Mouse (Mus musculus) forebrain, embryonic 16.5 days (tissue): ENCODE measurements at regions not wholly inside any gene's neighbourhood (a gene's known extent, or its start where the extent isn't known, plus 50 kb on each side); places are given as distances from the start of the nearest gene placed in this dataset.

Source experiments
- ATAC-seq: fragments of 200-750 bp; cut with Nextera tagmentation; 2 replicates; pipeline ENCODE4 v1.8.0; 2017; ENCODE audit warnings: mild to moderate bottlenecking, moderate library complexity
- H3K27ac ChIP-seq: fragments of 300-500 bp; sonication (generic); 2 replicates; pipeline ENCODE4 v1.5.1; 2014; ENCODE audit warnings: low read length, control low read depth
- H3K27me3 ChIP-seq: fragments of 300-500 bp; sonication (generic); replicated peaks from 2 replicates; pipeline ENCODE4 v1.6.1; 2014; ENCODE audit warnings: low read length; ENCODE audit not compliant: control insufficient read depth, insufficient read depth
- H3K36me3 ChIP-seq: fragments of 300-500 bp; sonication (generic); 2 replicates; pipeline ENCODE4 v1.6.1; 2014; ENCODE audit not compliant: control insufficient read depth, insufficient read depth
- H3K4me1 ChIP-seq: fragments of 300-500 bp; sonication (generic); replicated peaks from 2 replicates; pipeline ENCODE4 v1.6.1; 2014; ENCODE audit warnings: low read length; ENCODE audit not compliant: control insufficient read depth, insufficient read depth
- H3K4me2 ChIP-seq: fragments of 300-500 bp; sonication (generic); 2 replicates; pipeline ENCODE4 v1.6.1; 2014; ENCODE audit warnings: mild to moderate bottlenecking, low read length, control low read depth
- H3K4me3 ChIP-seq: fragments of 300-500 bp; sonication (generic); replicated peaks from 2 replicates; pipeline ENCODE4 v1.5.1; 2014; ENCODE audit warnings: mild to moderate bottlenecking, low read length, control low read depth
- H3K9ac ChIP-seq: fragments of 300-500 bp; sonication (generic); replicated peaks from 2 replicates; pipeline ENCODE4 v1.6.1; 2014; ENCODE audit warnings: low read depth, low read length, control low read depth
- H3K9me3 ChIP-seq: fragments of 300-500 bp; sonication (generic); 2 replicates; pipeline ENCODE4 v1.6.1; 2016; ENCODE audit warnings: low read length; ENCODE audit not compliant: control insufficient read depth
- whole genome bisulfite sequencing: fragments of 180-500 bp; shearing (Covaris S2); extraction: QIAGEN DNeasy Blood & Tissue Kit; methylation state at CpG from one replicate; pipeline ENCODE4 v1.1.7; 2014; 5-methylcytosine and 5-hydroxymethylcytosine counted together

GRCm38 (mm10) chr4:89459346-89459666 is 148.5 kb upstream of the Cdkn2b start:
- no peak overlapping the region for H3K27ac ChIP-seq
- H3K9me3 ChIP-seq, result no peaks in the 10 kb centered on the region
- H3K9ac ChIP-seq, result no peak overlapping the region
- no peaks in the 10 kb centered on the region for H3K27me3 ChIP-seq
- no peaks in the 10 kb centered on the region for H3K4me1 ChIP-seq
- H3K4me2 ChIP-seq, result no peak overlapping the region
- no peak for ATAC-seq
- no peaks in the 10 kb centered on the region for H3K36me3 ChIP-seq
- no peak overlapping the region for H3K4me3 ChIP-seq
- WGBS, result 82% methylated on average over 1 of the region's 1 CpGs

DNA sequence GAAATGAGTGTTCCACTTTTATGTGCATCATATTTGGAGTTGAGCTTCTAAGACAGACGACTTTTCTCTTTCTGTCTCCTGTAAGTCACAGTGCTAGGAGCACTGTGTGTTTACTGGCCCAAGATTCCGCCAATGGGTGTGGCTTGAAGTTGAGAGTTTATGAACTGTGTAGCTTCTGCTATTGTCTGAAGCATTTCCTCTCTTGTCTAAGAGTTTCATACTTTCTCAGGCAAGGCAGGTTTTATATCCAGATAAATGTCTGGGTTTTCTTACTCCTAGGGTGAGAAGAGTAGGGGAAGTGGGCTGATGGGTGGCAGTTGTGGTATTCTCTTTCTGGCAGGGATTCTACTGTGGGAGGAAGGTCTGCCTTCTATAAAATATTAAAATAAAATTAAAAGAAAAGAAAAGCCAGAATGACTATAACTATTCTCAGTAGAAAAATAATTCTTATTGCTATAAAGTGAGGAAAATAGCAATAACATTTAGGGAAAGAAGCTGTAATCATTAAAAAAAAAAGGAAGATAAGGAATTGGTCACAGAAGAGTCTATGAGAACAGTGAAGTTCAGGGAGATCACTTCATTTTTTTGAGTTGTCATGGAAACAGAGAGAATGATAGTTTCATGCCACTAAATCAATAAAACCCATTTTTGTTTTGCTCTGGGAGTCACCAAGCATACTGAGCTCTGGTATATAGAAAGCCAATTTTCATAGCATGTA is 147.9 kb upstream of the Cdkn2b start:
- Histone ChIP-seq H3K4me2 (no peak overlapping the region), H3K9ac (no peak overlapping the region), H3K9me3 (no peaks in the 10 kb centered on the region), H3K27me3 (no peaks in the 10 kb centered on the region), H3K4me1 (no peaks in the 10 kb centered on the region), H3K36me3 (no peaks in the 10 kb centered on the region), H3K27ac (no peak overlapping the region), H3K4me3 (no peak overlapping the region)
- 79% methylated on average over 2 of the region's 2 CpGs for WGBS
- ATAC-seq, result no peak

DNA sequence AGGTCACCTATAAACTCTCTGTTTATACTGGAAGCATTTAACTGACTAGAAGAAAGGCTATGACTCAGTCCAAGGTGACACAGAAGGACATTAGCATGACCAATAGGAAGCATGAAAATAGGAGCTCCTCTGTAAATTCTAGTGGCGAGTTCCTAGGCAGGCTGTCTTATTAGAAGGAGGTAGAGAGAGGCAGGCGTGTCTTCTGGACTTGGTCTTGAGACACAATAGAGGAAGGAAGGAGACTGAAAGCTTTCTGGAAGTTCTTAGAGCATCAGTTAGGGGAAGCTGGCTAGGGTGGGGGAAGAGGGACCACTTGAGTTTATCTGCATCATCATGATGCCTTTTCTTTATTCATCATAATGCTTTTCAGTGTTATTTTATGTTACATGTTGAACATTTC is 147.0 kb upstream of the Cdkn2b start:
- Histone ChIP-seq H3K4me3 (no peak overlapping the region), H3K9me3 (no peaks in the 10 kb centered on the region), H3K4me1 (no peaks in the 10 kb centered on the region), H3K36me3 (no peaks in the 10 kb centered on the region), H3K4me2 (no peak overlapping the region), H3K27ac (no peak overlapping the region), H3K27me3 (no peaks in the 10 kb centered on the region), H3K9ac (no peak overlapping the region)
- no peak for ATAC-seq
- 87% methylated on average over 2 of the region's 2 CpGs for WGBS

DNA sequence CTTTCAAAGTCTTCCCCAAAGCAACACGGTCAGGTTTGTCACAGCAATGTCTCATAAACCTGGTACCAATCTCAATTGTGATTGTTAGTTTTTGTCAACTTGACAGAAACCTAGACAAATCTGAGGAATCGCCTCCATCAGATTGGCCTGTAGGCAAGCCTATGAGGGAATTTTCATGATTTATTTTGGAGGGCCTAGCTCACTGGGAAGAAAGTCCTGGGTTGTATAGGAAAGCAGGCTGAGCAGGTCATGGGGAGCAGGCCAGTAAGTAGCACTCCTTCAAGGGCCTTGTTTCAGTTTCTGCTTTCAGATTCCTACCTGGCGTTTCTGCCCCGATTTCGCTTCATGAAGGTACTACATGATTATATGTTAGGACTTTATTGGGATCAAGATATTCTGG is 144.1 kb upstream of the Cdkn2b start:
- Histone ChIP-seq H3K27ac (no peak overlapping the region), H3K36me3 (no peaks in the 10 kb centered on the region), H3K4me1 (no peaks in the 10 kb centered on the region), H3K27me3 (no peaks in the 10 kb centered on the region), H3K4me2 (no peak overlapping the region), H3K9ac (no peak overlapping the region), H3K4me3 (no peak overlapping the region), H3K9me3 (no peaks in the 10 kb centered on the region)
- WGBS, result 94% methylated on average over 5 of the region's 5 CpGs
- no peak for ATAC-seq

- ATAC-seq, result no peak
- no peak overlapping the region for H3K4me2 ChIP-seq
Observed at GRCm38 (mm10) chr4:89453051-89453450, 142.2 kb upstream of the Cdkn2b start.

GRCm38 (mm10) chr4:89451741-89452140 is 140.9 kb upstream of the Cdkn2b start:
- Histone ChIP-seq H3K27me3 (no peaks in the 10 kb centered on the region), H3K4me1 (no peaks in the 10 kb centered on the region), H3K4me2 (no peak overlapping the region), H3K9ac (no peak overlapping the region), H3K36me3 (no peaks in the 10 kb centered on the region), H3K4me3 (no peak overlapping the region), H3K27ac (no peak overlapping the region), H3K9me3 (no peaks in the 10 kb centered on the region)
- ATAC-seq, result no peak
- 70% methylated on average over 2 of the region's 2 CpGs for WGBS

More at GRCm38 (mm10) chr4:89453051-89453450, 142.2 kb upstream of the Cdkn2b start:
- no peaks in the 10 kb centered on the region for H3K9me3 ChIP-seq
- H3K27me3 ChIP-seq, result no peaks in the 10 kb centered on the region
- H3K27ac ChIP-seq, result no peak overlapping the region
- H3K36me3 ChIP-seq, result no peaks in the 10 kb centered on the region
- H3K4me1 ChIP-seq, result no peaks in the 10 kb centered on the region
- H3K4me3 ChIP-seq, result no peak overlapping the region
- H3K9ac ChIP-seq, result no peak overlapping the region

DNA sequence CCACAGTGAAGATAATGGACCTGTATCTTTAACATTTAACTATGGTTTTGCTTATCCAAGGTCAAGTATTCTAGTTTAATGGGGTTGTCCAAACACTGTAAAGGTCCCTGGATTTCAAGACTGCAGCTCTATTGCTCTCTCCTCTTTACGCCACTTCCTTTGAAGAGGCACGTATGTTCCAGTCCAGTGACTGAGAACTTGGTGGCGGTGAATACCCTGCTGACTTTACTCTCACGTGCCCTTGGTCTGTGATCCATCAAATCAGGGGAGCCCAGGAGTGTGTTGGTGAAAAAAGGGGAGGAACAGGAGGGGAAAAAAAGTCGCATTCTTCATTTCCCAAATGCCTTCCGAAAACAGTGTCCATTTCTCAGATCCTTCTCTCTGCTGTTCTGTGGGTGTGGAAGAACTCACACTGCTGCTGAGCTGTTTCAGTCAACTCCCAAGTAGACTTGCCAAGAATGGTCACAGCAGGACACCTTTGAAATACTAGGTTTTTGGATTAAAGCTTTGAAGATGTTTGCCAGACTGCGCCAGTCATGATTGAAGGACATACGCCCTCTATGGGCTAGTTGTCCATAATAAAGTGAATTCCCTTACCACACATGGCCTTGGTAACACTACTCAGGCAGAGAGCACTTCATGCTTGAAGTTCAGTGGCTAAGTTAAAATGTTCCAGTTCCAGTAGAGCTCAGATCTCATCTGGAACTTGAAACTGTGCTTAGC is 136.1 kb upstream of the Cdkn2b start:
- Histone ChIP-seq H3K9me3 (no peaks in the 10 kb centered on the region), H3K27me3 (no peaks in the 10 kb centered on the region), H3K4me2 (no peak overlapping the region), H3K4me1 (no peaks in the 10 kb centered on the region), H3K36me3 (no peaks in the 10 kb centered on the region), H3K4me3 (no peak overlapping the region), H3K27ac (no peak overlapping the region), H3K9ac (no peak overlapping the region)
- 0 out of 2 replicates have a peak, but pooled peaks have one; percentile 40 for ATAC-seq
- 47% methylated on average over 8 of the region's 8 CpGs for WGBS

DNA sequence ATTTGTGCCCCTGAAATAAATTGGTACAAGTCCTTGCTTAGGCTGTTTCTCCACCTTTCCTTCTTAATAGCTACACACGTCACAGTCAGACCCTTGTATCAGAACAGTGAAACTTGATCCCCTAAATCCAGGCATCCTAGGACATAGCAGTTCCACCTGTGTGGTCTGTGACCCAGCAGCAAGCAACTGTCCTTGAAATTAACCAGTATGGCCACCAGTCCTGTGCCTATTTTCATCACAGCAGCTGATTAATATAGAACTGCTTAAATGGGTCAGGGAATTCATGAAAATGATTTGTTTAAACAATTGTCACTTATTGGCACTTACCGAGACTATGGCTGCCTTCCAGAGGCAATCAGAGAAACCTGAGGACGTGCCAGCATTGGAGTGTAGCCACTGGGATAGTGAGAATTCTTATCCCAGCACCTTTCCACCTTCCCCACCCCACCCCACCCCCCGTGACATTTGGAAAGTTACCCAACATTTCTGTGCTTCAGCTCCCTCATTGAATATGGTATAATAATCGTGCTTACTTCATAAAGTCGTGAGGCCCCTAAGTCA is 135.4 kb upstream of the Cdkn2b start:
- Histone ChIP-seq H3K27ac (no peak overlapping the region), H3K4me1 (no peaks in the 10 kb centered on the region), H3K36me3 (no peaks in the 10 kb centered on the region), H3K9me3 (no peaks in the 10 kb centered on the region), H3K4me3 (no peak overlapping the region), H3K9ac (no peak overlapping the region), H3K27me3 (no peaks in the 10 kb centered on the region), H3K4me2 (no peak overlapping the region)
- WGBS, result 49% methylated on average over 6 of the region's 6 CpGs
- no peak for ATAC-seq

GRCm38 (mm10) chr4:89445214-89446155 is 134.6 kb upstream of the Cdkn2b start:
- Histone ChIP-seq H3K9me3 (no peaks in the 10 kb centered on the region), H3K27ac (no peak overlapping the region), H3K9ac (no peak overlapping the region), H3K27me3 (no peaks in the 10 kb centered on the region), H3K36me3 (no peaks in the 10 kb centered on the region), H3K4me1 (no peaks in the 10 kb centered on the region), H3K4me2 (no peak overlapping the region), H3K4me3 (no peak overlapping the region)
- 74% methylated on average over 11 of the region's 11 CpGs for WGBS
- no peak for ATAC-seq
